Mouse (Mus musculus) inflammation-experienced regulatory T-cells, adult 6 months (primary cell): ENCODE data around the gene Pkd1l3. TPM values are rescaled to one million over a fixed set of nuclear protein-coding genes. Genes with fewer than 3 reads are reported as not detected.

Source experiments
- ATAC-seq: one replicate; pipeline ENCODE4 v1.8.0; 2017
- polyA plus RNA-seq, 3 experiments: library from polyadenylated mRNA; unstranded; fragments of 100-300 nt; shearing (Covaris generic); gene quantifications; one replicate each; pipeline ENCODE4 v1.2.1; 2017

The Pkd1l3 gene
- polyA plus RNA-seq, 3 experiments from 2014 or later, result 0.75 to 2.5 (median 1.6) TPM

DNA sequence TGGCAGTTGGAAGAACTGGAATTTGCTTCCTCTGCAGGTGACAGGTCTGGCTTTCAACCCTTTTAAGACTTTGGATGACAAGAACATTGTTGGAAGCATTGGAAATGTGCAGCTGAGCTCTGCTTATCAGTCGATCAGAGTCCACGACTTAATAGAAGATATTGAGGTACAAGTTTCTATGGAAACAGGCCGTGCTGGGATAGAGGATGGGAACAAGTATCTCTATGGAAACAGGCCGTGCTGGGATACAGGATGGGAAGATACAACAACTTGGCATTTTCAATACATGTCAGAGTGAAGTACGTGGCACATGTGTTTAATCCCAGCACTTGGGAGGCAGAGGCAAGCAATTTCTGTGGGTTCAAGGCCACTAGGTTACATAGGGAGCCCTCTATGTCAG lies 18.2 kb downstream of the Pkd1l3 start:
- no peak for ATAC-seq

DNA sequence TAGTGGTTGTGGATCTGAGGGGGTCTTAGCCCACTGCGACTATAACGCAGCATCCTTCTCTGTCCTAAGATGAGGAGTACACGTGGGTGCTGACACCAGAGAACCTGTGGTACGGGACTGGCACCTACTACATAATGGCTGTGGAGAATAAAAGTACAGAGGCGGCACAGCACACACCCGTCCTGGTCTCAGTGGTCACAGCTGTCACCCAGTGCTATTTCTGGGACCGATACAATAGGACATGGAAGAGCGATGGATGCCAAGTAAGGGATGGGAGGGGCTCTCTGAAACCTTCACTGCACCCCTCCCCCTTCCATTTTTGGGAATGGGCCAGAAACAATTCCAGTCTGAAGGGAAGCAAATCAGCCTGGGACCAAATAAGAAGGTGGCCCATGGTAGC lies 20.8 kb downstream of the Pkd1l3 start:
- no peak for ATAC-seq

DNA sequence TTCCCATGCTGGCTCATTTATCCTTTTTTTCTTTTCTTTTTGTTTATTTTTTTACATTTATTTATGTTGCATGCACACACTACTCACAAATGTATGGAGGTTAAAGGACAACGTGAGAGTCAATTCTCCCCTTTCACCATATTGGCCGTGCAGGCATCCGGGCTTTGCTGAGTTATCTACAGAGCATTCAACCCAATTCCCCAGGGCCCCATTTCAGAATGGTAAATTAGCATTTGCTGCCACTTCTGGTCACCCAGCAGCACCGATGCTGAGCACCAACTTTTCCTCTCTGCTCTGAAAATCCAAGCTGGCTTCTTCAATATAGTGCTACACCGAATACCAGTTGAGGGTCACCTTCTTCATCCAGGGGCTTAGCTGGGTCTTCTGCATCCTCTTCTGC lies 24.5 kb downstream of the Pkd1l3 start:
- no peak for ATAC-seq

DNA sequence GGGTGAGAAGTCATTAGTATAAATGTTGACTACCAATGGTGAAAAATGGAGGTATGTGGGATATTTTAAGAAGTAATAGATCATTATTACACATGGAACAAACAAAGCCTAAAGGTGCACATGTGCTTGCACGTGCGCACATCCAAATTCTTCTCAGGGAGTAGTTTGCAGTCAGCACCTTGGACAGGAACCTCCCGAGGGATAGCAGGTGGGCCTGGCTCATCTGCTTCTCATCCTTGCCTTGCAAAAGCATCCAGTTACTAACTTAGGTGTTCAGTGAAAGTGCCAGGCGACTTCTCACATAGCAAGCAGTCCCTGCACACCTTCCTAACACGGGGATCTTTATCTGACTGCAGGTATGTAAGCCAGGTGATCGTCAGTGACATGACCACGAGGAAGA lies 26.1 kb downstream of the Pkd1l3 start:
- no peak for ATAC-seq

DNA sequence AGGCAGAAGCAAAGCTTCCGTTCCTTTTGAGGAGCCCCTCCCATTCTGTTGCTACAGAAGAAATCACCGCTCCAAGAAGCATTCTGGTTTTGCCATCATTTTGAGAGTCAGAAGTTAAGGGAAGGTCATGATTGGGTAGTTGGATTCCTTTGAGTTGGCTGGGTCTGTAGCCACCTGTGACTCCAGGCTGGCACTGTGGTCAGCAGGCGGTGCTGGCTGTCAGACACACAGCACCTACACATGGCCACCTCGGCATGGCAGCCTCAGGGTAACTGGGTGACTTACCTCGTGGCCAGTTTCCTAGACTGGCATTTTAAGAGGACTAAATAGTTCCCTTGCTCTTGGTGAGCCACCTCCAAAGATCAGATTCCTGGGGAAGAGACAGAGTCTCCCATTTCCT lies 26.9 kb downstream of the Pkd1l3 start:
- ATAC-seq, result no peak

DNA sequence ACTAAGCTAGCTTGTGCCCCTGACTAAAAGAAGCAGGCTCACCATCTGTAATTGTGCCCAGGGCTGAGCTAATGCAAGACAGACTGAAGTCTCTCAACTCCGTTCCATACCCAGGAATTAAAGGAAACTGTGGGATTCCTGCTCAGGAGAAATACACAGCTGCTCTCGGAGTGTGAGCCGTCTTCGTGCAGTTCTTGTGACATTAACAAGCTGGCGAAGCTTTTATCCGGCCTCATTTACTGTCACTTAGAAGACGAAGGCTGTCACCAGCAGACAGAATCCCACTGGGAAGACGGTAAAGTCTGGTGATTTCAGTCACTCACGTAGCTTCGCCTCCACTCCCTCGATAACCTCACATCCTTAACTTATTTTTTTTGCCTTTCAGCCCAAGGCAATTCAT lies 33.0 kb downstream of the Pkd1l3 start:
- ATAC-seq, result no peak

DNA sequence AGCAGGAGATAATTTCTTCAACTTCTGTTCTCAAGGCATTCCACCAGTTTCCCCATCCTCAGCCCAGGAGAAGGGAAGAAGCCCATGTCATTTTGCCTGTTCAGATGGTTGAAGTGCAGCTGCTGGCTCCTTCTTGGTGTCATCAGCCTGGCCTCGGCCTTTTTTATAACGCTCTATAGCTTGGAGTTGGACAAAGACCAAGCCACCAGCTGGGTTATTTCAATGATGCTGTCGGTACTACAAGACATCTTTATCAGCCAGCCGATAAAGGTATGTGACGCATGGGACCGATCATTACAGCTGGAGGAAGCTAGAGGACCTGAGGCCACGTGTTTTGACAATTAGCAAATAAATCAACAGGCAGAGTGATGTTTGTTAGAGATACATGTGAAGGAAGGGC lies 34.2 kb downstream of the Pkd1l3 start:
- ATAC-seq, result no peak

DNA sequence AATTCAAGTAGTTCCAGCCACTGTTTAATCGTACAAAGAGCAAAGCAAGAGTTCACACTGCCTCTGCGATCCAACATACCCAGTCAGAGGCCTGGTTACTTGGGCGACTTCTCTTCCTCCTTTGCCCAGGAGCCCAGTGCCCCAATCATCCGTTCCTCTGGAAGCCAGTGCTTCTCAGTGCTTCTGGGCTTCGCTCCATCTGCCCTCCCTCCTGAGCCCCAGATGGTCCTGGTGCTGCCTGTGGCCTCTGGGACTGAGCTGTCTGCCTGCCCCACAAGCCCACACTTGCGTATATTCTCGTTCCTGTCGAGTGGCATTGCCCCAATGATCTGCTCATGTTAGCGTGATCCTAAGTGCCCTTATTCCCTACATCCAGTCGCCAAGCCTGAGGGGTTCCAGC lies 36.5 kb downstream of the Pkd1l3 start:
- no peak for ATAC-seq

DNA sequence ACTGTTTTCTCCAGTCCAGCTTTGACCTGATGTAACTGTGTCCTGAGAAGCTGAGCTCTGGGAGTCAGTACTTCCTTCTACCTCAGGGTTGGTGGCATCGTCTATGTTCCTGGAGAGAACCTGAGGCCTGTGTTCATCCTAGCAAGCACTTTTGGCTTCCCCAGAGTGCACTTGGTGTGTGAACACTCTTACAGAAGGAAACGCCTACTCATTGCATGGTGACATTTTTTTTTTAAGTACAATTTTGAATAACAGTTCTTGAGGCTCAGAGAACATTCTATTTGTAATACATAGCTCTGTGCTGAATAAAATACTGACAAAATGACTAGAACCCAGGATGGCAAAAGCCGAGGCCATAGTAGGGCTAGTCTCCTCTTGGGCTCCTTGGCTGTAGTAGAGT lies 42.5 kb downstream of the Pkd1l3 start:
- ATAC-seq, result no peak

DNA sequence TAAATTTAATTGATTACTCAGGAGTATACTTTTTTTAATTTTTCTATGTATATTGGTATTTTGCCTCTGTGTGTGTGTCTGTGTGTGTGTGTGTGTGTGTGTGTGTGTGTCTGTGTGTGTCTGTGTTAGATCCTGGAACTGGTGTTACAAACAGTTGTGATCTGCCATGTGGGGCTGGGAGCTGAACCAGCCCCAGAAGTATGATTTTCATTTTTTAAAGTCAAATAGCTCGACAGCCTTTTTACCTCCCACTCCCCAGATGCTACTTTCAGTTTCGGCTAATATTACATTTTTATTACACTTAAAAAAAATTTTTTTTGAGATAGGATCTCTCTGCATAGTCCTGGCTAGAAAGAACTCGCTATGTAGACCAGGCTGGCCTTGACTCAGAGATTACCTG lies 48.0 kb downstream of the Pkd1l3 start:
- ATAC-seq, result no peak

DNA sequence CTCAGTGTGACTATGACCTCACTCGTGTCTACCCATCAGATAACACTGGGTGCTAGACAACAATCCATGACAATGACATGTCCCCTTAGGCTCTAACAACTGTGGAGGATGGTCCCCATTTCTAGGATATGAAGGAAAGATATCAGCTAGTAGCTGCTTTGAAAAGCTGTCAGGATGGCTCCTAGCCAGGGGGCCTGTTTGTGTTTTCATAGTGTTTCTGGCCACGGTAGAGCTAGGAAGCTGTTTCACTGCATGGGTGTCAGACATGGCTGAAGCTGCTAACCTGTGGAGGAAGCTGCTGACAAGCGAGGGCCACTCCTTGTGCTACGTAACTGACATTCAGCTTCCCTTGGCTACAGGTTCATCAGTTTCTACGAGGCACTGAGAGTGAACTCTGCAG lies 52.3 kb downstream of the Pkd1l3 start:
- no peak for ATAC-seq

DNA sequence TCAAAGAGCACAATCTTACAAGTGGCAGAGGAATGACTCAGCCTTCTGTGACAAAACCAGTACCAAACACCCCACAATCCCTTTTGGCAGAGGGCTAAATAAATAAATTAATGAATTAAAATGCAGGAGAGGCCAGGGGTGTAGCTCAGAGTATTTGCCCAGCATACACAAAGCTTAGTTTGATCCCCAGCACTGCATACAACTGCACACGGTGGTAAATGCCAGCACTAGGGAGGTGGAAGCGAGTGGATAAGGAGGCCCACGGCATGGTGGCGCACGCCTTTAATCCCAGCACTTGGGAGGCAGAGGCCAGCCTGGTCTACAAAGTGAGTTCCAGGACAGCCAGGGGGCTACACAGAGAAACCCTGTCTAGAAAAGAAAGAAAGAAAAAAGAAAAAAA lies 58.3 kb downstream of the Pkd1l3 start:
- ATAC-seq, result no peak

DNA sequence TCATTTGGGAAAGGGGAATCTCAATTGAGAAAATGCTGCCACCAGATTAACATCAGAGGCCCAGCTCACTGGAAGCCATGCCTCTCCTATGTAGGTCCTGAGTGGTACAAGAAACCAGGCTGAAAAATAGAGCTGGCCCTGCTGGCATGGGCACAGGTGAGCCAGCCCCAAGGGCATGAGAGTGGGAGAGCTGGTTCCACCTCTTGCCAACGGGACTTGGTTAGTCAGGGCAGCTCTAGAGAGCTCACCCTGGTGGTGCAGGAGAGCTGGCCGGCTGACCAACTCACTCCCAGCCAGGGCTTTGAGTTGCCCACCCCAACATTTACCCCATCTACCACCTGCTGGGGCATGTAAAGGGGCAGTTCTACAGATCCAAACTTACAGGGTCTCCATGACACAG lies 59.3 kb downstream of the Pkd1l3 start:
- no peak for ATAC-seq

DNA sequence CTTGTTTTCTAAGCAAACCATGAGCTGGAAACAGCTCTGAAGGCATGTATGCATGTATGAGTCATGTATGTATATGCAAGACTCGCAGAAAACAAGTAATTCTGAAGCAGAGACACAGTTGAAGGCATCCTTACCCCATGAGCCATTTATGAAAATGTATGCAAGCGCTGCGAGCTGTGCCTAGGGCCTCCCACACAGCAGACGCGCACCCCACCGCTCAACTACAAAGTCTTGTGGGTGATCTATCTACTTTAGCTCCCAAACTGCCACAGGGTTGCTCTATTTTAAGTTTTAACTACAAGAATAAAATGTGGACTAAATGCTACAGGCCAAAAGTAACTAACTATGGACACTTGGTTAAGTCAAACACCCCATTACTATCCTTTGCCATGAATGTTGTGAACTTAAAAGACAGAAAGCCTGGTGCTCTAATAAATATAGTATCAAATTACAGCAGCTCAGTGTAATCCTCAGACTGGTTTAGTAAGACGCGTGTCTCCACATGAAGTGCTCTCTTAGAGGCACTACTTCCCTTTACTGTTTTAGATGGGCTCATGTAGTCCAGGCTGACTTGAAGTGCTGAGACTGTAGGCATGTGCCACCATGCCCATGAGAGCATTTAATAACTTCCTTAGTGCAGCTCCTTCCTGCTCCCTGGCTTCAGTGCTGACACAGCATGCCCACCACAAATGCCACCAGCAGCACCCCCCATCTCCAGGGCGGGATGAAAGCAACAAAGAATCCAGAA lies 61.8 kb downstream of the Pkd1l3 start:
- no peak for ATAC-seq

DNA sequence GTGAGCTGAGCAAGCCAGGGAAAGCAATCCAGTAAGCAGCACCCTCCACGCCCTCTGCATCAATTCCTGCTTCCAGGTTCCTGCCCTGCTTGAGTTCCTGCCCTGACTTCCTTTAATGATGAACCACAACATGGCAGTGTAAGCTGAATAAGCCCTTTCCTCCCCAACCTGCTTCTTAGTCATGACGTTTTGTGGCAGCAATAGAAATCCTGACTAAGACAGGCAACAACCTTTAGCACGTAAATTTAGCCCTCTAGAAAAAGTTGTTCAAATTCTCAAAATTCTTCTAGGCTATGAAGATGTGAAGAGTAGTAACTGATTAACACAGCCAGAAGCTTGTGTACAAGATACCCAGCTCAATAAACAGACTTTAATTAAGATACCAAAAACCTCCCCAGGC lies 67.2 kb downstream of the Pkd1l3 start:
- ATAC-seq, result no peak

DNA sequence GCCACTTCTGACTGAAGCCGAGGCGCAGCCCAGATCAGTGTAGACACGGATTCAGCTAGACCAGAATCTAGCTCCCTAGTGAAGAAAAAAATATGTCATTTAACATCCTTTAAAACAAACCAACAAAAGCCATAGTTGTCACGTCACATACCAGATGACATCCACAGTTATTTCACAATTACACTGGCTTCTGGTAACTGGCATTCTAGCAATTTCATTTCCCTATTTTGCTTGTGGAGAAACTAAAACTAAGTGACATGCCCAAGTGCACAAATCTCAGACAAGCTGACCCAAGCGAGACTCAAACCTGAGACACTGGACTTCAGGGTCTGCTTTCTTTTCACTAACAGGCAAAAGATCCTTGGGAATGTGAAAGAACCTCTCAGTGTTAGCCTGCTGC lies 67.8 kb downstream of the Pkd1l3 start:
- ATAC-seq, result no peak

DNA sequence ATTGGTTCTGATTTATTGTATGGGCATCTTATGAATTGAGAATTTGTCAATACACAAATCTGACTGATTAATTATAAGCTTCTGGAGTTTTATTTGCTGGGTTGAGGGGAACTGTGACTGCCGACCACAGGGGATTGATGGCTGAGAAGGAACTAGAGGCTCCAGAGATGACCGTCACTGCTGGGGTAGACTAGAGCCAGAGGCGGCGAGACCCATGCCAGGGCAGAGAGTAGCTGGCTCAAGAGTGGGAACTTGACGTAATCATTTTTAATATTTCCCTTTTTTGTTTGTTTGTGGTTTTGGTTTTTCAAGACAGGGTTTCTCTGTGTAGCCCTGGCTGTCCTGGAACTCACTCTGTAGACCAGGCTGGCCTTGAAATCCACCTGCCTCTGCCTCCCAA lies 72.9 kb downstream of the Pkd1l3 start:
- no peak for ATAC-seq

DNA sequence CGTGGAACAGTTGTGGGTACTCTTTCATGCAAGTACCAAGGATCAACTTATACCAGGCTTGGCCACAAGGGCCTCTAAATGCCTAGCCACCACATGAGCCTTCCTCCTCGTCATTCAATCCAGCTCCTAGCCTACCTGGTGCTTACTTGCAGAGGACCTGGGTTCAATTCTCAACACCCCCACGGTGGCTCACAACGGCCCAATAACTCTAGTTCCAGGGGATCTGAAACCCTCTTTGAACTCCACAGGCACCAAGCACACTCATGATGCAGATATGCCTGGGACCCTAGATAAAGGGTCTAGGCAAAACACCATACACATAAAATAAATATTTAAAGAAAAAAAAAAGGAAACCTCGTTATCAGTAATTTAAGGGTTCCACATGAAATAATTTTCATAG lies 77.5 kb downstream of the Pkd1l3 start:
- ATAC-seq, result no peak

DNA sequence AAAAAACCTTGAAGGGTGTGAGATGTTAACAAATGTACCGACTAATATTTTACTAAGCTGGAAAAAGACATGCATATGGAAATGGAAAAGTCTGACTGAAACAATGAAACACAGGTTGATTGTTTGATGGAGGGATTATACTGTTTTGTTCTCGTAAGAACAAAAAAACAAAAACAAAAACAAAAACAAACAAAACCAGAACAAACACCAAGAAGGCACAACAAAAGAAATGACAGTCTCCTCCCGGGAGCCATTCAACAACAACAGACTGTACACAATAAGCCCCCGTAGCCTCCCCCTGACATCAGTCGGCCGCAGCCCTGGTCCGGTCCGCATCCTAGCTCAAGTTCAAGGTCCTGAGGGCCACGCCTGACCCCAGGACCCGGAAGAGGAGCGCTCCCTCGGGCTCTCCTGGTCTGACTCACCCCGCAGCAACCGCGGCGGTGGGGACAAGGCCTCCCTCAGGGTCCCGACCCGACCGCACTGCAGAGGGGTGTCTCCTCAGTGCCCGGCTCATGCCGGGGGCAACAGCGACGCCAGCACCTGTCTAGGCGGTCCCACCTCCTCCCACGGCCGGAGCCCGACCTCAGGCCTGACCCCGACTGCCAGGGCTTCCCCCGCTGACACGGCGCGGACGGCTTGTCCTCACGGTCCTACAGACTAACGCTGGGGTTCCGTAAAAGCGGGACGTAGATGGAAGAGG lies 78.3 kb downstream of the Pkd1l3 start:
- ATAC-seq, result peak; percentile 22

DNA sequence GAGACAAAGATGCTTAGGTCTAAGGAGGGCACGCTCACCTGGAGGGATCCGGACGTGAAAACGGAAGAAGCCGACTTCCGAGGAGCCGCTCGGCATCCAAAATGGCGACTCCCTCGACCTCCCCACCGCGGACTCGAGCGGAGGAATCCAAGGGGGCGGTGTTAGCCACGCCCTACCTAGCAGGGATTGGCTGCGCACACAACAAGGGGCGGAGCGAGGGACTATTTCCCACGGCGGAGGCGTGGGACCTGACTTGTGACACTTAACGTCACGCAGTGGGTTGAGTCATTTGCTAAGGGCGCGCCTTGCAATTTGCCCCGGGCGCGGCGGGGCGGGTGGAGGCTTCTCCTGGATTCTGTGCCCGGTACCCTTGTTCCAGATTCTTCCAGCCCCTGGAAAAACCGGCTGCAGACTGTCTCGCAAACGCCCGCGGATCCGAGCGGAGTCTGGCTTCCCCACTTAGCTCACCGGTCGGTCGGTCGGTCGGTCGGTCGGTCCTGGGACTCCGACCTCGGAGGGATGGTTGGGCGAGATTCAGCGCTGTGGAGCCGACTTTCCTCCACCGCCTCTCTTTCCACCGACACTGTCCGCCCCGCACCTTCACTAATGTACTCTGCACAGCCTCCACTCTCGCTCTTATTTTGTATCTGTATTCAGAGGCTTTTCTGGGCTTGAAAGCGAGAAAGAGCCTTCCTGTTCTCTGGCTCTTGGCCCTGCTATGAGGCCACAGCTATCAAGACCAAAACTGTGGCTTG lies 79.0 kb downstream of the Pkd1l3 start, which contains the start of gene Ist1:
Ist1 (minus strand) TSS at position 115 of the 755 bp plus-strand sequence.
- peak; percentile 96 for ATAC-seq

DNA sequence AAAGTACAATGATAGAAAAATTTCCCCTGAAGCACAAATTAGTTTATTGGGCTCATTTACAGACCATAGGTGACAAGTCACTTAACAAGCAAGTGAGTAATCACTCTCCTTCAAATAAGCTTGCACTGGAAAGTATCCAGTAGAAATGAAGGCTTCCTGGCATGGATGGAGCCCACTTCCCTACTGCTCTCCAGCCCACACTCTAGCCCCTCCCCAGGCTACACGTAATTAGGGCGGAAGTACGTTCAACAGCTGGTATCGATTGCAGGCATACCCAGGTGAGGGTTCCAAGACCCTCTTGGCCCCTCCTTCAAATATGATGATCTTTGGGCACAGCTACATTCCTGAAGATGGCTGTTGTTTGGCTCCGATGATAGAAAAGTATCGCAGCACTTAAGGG lies 79.8 kb downstream of the Pkd1l3 start:
- no peak for ATAC-seq

DNA sequence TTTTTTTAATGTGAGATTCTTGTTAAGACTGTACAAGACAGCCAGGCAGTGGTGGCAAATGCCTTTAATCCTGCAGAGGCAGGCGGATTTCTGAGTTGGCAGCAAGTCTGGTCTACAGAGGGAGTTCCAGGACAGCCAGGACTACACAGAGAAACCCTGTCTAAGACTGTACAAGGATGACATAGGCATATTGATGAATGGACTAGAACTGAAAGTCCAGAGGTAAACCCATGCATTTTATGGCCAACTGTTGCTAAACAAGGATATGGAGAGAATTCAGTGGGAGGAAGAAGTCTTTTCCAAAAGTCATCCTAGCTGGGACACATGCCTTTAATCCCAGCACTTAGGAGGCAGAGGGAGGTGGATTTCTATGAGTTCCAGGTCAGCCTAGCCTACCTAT lies 83.4 kb downstream of the Pkd1l3 start:
- ATAC-seq, result no peak

DNA sequence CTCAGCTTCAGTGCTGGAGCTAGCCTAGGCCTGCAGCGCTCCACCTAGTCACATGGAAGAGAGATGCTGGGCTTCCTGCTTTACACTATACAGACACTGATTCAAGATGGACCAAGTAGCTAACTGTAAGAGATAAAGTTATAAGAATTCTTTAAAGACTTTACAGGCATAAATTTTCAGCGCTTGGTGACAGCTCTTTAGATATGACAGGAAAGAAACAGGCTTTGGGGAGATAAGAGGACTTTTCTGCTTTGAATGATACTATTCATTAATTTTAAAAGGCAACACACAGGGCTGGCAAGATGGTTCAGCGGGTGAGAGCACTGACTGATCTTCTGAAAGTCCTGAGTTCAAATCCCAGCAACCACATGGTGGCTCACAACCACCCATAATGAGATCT lies 84.2 kb downstream of the Pkd1l3 start:
- no peak for ATAC-seq
